Mouse (Mus musculus): ENCODE measurements around the gene Pbx4.

DNA sequence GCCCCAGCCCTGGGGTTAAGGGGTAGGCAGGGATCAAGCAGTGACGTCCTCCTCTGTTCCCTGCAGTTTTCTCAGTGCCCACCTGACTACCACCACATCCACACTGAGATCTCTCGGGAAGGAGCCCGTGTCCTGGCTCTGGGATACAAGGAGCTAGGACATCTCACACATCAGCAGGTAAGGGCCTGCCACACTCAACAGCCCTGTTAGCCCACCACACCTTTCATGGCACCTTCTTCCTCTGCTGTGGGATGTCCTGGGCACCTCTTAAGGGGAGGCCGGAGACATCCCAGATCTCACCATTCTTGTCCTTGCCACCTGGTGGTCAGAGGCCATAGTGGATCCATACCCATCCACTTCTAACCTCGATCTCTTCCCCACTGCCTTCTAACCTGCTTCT is 32.3 kb upstream of the Pbx4 start:
- TF ChIP-seq CTCF (IDR thresholded peaks at IDR 0.05; ENCODE audit: low read depth): no peak
- no peak for TF ChIP-seq EP300 (IDR thresholded peaks at IDR 0.05; ENCODE audit: low read depth)
